Mouse (Mus musculus): ENCODE results near the gene C1qtnf9.

GRCm38 (mm10) chr14:60799762-60800728, 32.1 kb downstream of the C1qtnf9 start:
- TF ChIP-seq CTCF (IDR thresholded peaks at IDR 0.05; ENCODE audit: control insufficient read depth, insufficient read depth, insufficient replicate concordance, low read depth, low read length): no peak
- no peak for TF ChIP-seq POLR2A (IDR thresholded peaks at IDR 0.05; ENCODE audit: control insufficient read depth, low read depth, low read length)
